Mouse (Mus musculus): ENCODE measurements around the gene Alpk1. TPM values are rescaled to one million over a fixed set of nuclear protein-coding genes. Genes with fewer than 3 reads are reported as not detected.

The Alpk1 gene
- polyA plus RNA-seq, 1 experiment from 2014 or later: 0.95 TPM

DNA sequence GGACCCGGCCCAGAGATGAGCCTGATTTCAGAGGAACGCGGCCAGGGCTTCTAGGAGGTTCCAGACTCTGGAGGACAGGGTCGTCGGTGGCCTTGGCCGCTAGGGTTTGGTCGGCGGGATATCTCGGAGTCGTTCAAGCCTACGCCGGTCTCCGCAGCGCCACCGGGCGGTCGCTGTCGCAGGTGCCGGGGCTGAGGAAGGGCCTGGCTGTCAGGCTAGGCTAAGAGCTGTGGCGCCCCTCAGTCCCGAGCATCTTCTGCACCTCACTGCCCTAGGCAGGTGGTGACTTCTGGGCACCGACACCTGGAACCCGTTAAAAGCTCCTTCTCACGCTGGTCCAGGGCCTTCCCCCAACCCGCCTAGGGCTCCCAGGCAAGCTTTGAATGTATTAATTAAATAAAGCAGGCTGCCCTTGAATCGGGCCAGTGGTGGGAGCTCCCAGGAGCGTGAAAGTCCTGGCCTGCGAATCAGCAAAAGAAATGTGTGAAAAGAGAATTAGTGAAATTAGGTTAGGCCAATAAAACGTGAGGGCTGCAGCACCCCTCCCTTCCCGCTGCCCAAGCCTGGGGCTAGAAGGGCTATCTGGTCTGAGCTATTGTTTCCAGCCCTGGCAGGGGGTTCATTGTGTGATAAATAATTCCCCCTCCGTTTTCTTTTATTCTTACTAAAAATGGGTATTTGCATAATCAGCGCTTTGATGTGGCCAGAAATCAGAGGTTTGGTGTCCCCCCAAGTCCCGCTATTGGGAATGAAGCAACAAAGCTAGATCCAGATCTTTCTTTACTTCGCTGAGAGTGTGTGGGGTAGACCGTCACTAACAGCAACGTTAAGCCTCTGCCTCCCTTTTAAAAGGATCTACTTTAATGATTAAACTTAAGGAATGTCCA is 140.2 kb downstream of the Alpk1 start:
- peak overlapping the region; percentile 85 for H3K27ac ChIP-seq (replicated peaks)
- DNase-seq (ENCODE audit: low spot score): peak; percentile 87
- peaks cover 50% of the 10 kb centered on the region for H3K4me1 ChIP-seq
- no peaks in the 10 kb centered on the region for H3K36me3 ChIP-seq
- H3K27me3 ChIP-seq (ENCODE audit: low read depth, poor library complexity, severe bottlenecking): peaks cover 100% of the 10 kb centered on the region
- H3K9me3 ChIP-seq (replicated peaks): no peaks in the 10 kb centered on the region
- peak overlapping the region; percentile 44 for H3K4me3 ChIP-seq
- under 1% methylated on average over 36 of the region's 36 CpGs for WGBS

DNA sequence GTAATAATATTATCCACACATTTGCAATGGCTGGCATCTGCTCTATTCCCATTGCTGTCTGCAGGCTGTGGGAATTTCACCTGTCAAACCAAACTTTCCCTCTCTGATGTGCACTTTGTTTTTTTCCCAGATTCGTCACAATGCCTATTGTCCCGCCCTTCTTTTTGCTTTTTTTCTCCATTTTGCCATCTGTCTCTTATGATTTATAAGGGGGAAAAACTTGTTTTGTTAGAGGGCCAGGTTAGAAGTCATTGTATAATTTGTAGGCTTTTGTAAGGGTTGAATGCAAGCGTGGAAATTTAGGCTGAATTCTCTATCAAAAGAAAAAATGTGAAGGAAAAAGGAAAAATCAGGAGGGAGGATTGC is 145.4 kb downstream of the Alpk1 start:
- peaks cover 65% of the 10 kb centered on the region for H3K4me1 ChIP-seq
- peak overlapping the region; percentile 64 for H3K4me3 ChIP-seq
- H3K36me3 ChIP-seq: no peaks in the 10 kb centered on the region
- WGBS: 4% methylated on average over 3 of the region's 3 CpGs
- no peaks in the 10 kb centered on the region for H3K9me3 ChIP-seq (replicated peaks)
- no peak for DNase-seq (ENCODE audit: low spot score)
- H3K27ac ChIP-seq (replicated peaks): peak overlapping the region; percentile 89; the same call in 1 of the 2 replicates
- peaks cover 100% of the 10 kb centered on the region for H3K27me3 ChIP-seq (ENCODE audit: low read depth, poor library complexity, severe bottlenecking)

- under 1% methylated on average over 56 of the region's 58 CpGs for WGBS
- no peaks in the 10 kb centered on the region for H3K9me3 ChIP-seq (replicated peaks)
- peak overlapping the region; percentile 64 for H3K4me3 ChIP-seq
- DNase-seq (ENCODE audit: low spot score): peak; percentile 87
- H3K36me3 ChIP-seq: no peaks in the 10 kb centered on the region
- H3K27ac ChIP-seq (replicated peaks): peak overlapping the region; percentile 89
- H3K27me3 ChIP-seq (ENCODE audit: low read depth, poor library complexity, severe bottlenecking): peaks cover 100% of the 10 kb centered on the region
- peaks cover 63% of the 10 kb centered on the region for H3K4me1 ChIP-seq
Observed at GRCm38 (mm10) chr3:127634101-127634983, 146.0 kb downstream of the Alpk1 start.

GRCm38 (mm10) chr3:127633080-127634032 is 147.0 kb downstream of the Alpk1 start, which contains the start of gene Neurog2:
TSS of gene Neurog2 (plus strand) at chr3:127633135.
- Histone ChIP-seq H3K9me3 (replicated peaks) (no peaks in the 10 kb centered on the region), H3K4me1 (peaks cover 69% of the 10 kb centered on the region), H3K27me3 (ENCODE audit: low read depth, poor library complexity, severe bottlenecking) (peaks cover 100% of the 10 kb centered on the region), H3K4me3 (peak within 1 kb of the TSS; percentile 64), H3K27ac (replicated peaks) (peak within 1 kb of the TSS; percentile 89), H3K36me3 (no peaks in the 10 kb centered on the region)
- DNase-seq (ENCODE audit: low spot score): peak; percentile 71
- WGBS: under 1% methylated on average over 90 of the region's 92 CpGs

DNA sequence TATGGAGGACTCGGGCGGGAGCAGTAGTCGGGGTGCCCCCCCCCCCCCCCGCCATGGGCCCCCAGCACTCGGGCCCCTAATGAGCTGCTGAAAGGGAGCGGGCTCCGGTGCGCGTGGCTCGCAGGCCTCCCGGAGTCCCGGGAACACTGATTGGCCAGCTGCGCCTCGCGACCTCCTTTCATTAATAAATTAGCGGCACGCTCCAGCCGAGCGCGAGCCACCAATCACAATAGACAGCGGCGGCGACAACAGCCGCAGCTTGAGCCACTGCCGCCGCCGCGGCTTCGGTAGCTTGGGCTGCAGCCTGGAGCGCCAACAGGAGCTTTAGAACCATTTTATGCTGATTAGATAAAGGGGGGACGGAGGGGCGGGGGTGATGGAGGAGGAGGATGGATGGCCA is 147.8 kb downstream of the Alpk1 start:
- peak overlapping the region; percentile 64 for H3K4me3 ChIP-seq
- peaks cover 77% of the 10 kb centered on the region for H3K4me1 ChIP-seq
- peaks cover 100% of the 10 kb centered on the region for H3K27me3 ChIP-seq (ENCODE audit: low read depth, poor library complexity, severe bottlenecking)
- peak; percentile 88 for DNase-seq (ENCODE audit: low spot score)
- H3K36me3 ChIP-seq: no peaks in the 10 kb centered on the region
- no peaks in the 10 kb centered on the region for H3K9me3 ChIP-seq (replicated peaks)
- H3K27ac ChIP-seq (replicated peaks): peak overlapping the region; percentile 89
- WGBS: under 1% methylated on average over 31 of the region's 32 CpGs

GRCm38 (mm10) chr3:127631582-127631981 is 148.7 kb downstream of the Alpk1 start:
- DNase-seq (ENCODE audit: low spot score): peak; percentile 50
- Histone ChIP-seq H3K36me3 (no peaks in the 10 kb centered on the region), H3K9me3 (replicated peaks) (no peaks in the 10 kb centered on the region), H3K27ac (replicated peaks) (peak overlapping the region; percentile 89; the same call in 1 of the 2 replicates), H3K4me1 (peaks cover 87% of the 10 kb centered on the region), H3K27me3 (ENCODE audit: low read depth, poor library complexity, severe bottlenecking) (peaks cover 100% of the 10 kb centered on the region), H3K4me3 (peak overlapping the region; percentile 64)
- WGBS: 1% methylated on average over 10 of the region's 10 CpGs

- Histone ChIP-seq H3K4me3 (peak overlapping the region; percentile 64), H3K36me3 (no peaks in the 10 kb centered on the region), H3K4me1 (peaks cover 92% of the 10 kb centered on the region), H3K27ac (replicated peaks) (peak overlapping the region; percentile 28; the same call in 1 of the 2 replicates), H3K9me3 (replicated peaks) (no peaks in the 10 kb centered on the region), H3K27me3 (ENCODE audit: low read depth, poor library complexity, severe bottlenecking) (peaks cover 100% of the 10 kb centered on the region)
- no peak for DNase-seq (ENCODE audit: low spot score)
- WGBS: 3% methylated on average over 17 of the region's 17 CpGs
Observed at GRCm38 (mm10) chr3:127630735-127631372, 149.5 kb downstream of the Alpk1 start.

DNA sequence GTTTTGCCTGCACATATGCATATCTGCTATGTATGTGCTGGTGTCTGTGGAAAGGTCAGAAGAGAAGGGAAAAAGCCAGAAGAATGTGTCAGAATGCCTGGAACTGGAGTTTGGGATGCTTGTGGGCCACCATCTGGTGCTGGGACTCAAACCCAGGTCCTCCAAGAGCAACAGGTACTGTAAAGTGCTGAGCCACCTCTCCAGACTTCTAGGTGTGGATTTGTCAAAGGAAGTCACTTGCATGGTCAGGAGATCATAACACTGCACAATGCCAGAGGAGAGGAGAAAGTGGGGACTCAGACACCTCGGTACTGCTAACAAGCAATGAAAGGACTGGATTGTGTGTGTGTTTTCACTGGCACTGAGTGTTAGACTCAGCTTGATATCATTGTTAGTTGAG is 150.1 kb downstream of the Alpk1 start:
- no peak for DNase-seq (ENCODE audit: low spot score)
- H3K4me3 ChIP-seq: no peak overlapping the region
- H3K27ac ChIP-seq (replicated peaks): no peak overlapping the region
- no peaks in the 10 kb centered on the region for H3K36me3 ChIP-seq
- H3K9me3 ChIP-seq (replicated peaks): no peaks in the 10 kb centered on the region
- peaks cover 100% of the 10 kb centered on the region for H3K27me3 ChIP-seq (ENCODE audit: low read depth, poor library complexity, severe bottlenecking)
- peaks cover 96% of the 10 kb centered on the region for H3K4me1 ChIP-seq
- 3% methylated on average over 1 of the region's 1 CpGs for WGBS

GRCm38 (mm10) chr3:127628311-127629184 is 151.8 kb downstream of the Alpk1 start:
- Histone ChIP-seq H3K4me1 (peaks cover 82% of the 10 kb centered on the region), H3K4me3 (peak overlapping the region; percentile 40), H3K9me3 (replicated peaks) (no peaks in the 10 kb centered on the region), H3K36me3 (no peaks in the 10 kb centered on the region), H3K27me3 (ENCODE audit: low read depth, poor library complexity, severe bottlenecking) (peaks cover 100% of the 10 kb centered on the region), H3K27ac (replicated peaks) (peak overlapping the region; percentile 85)
- peak; percentile 72 for DNase-seq (ENCODE audit: low spot score)
- WGBS: under 1% methylated on average over 37 of the region's 37 CpGs

DNA sequence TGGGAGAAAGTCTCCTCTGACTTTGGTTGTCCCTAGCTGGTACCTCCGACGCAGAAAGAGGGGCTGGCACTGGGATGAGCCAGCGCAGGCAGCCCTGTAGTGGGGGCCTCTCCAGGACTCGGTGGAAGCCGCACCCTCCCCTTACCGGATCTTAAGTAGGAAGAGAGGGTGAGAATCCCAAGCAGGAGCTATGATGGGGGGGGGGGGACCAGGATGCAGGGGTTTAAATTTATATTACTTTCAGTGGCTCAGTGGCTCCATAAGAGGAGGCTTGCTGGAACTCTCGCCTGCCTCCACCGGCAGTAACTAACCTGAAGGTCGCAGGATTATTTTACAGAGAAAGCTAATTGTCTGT is 152.4 kb downstream of the Alpk1 start:
- 1% methylated on average over 9 of the region's 9 CpGs for WGBS
- Histone ChIP-seq H3K4me1 (peaks cover 76% of the 10 kb centered on the region), H3K27me3 (ENCODE audit: low read depth, poor library complexity, severe bottlenecking) (peaks cover 100% of the 10 kb centered on the region), H3K9me3 (replicated peaks) (0 out of 2 replicates have a peak, but pooled peaks cover 3% of the 10 kb centered on the region), H3K36me3 (no peaks in the 10 kb centered on the region), H3K4me3 (peak overlapping the region; percentile 40), H3K27ac (replicated peaks) (peak overlapping the region; percentile 85)
- no peak for DNase-seq (ENCODE audit: low spot score)
